Mouse (Mus musculus) adrenal gland, postnatal 4 days (tissue): Measurements from ENCODE around the gene Sdk1. TPM values are rescaled to one million over a fixed set of nuclear protein-coding genes. Genes with fewer than 3 reads are reported as not detected.
A peak's percentile ranks its signal among the peaks of the same experiment; 100 is the strongest.

Experiments used
- DNase-seq, 2 experiments: peaks; one replicate each; pipeline ENCODE4 v3.0.0; 2021 to 2022; ENCODE audit warnings: low spot score in 2 of 2, mixed read lengths in 2 of 2
- total RNA-seq, 2 experiments: library from RNA; stranded (reverse); gene quantifications; 2 replicates each; pipeline ENCODE4 v1.2.3; 2021

Sdk1 gene
- total RNA-seq, 2 experiments from 2014 or later: 20.0 to 20.3 TPM

DNA sequence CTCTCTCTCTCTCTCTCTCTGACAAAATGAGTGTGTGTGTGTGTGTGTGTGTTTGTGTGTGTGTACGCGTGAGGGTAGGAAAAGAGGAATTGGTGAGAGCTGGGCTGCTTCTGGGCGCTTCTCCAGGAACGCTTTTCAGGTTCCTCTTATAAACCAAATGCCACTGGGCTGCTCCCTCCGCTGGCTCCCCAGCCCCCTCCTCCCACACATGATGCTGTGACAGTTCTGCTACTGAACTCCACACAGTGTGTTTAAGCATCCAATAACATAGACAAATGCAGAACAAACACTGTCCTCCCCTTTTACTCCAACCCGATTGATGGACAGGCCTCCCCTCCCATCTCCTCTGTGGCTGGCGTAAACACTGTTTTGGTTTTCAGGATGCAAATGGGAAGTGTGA, 513.0 kb downstream of the Sdk1 start:
- DNase-seq: no peak

DNA sequence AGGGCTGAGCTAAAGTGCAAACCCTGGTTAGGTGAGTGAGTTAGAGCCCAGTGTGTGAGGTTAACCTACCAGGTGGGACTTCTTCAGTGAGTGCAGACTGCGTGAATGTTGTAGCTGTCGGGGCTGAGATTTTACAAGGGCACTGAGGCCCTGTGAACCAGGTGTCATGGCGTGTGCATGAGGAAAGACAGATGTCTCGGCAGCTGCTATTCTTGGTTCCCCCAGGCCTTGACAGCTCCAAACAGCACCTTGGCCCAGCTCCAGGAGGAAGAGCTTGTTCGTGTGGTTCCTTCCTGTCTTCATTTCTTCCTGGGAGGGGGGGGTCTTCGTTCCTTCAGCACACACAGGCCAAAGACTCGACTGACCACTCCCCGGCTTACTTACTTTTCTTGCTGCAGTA, 517.6 kb downstream of the Sdk1 start:
- no peak for DNase-seq

DNA sequence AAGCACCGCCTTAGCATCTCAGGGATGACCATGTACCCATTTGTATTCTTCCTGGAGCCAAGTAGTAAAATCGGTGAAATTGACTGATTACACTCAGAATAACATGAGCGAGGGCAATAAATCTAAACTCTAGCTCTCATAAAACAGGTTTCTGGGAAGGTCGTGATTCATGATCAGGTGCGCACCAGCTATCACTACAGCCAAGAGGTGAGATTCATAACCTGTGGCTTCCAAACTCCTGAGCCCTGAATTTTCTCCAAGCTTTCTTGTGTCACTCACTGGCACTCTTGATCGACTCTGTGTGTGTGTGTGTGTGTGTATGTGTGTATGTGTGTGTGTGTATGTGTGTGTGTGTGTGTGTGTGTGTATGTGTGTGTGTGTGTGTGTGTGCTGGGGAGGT, 522.8 kb downstream of the Sdk1 start:
- DNase-seq: no peak

DNA sequence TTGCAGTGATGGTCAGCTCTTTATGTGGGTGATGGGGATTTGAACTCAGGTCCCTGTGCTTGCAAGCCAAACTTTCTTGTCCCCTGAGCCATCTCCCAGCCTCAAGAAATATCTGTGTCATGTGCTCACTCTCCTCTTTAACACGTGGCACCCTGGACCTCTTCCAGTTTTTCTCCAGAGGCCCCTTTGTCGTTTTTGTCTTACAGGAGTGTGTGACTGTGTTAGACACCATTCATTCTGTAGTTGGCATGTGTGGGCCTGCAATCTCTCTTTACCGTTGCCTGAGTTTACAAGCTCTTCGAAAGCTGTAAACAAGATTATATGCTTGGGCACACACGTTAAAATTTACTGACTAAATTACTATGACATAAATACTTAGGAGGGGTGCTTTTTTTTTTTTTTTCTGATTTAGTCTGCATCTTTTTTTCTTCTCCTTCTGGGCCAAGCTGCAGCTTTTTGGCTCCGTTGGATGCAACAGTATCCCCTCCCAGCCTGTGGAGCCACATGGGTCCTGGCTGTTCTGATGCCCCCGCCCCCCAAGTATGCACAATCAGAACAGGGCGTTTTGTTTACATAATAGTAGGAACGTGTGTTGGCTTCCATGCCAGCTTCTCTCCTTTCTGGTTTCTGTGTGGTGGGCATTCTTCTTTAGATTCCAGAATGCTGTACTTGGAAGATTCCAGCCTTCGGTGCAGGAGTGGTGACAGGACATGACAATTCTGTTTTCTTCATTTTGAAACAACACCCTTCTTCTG, 527.6 kb downstream of the Sdk1 start:
- DNase-seq: no peak

GRCm38 (mm10) chr5:141771516-141771915, 530.2 kb downstream of the Sdk1 start:
- no peak for DNase-seq

- no peak for DNase-seq
Observed at GRCm38 (mm10) chr5:141778231-141778630, 536.9 kb downstream of the Sdk1 start.

DNA sequence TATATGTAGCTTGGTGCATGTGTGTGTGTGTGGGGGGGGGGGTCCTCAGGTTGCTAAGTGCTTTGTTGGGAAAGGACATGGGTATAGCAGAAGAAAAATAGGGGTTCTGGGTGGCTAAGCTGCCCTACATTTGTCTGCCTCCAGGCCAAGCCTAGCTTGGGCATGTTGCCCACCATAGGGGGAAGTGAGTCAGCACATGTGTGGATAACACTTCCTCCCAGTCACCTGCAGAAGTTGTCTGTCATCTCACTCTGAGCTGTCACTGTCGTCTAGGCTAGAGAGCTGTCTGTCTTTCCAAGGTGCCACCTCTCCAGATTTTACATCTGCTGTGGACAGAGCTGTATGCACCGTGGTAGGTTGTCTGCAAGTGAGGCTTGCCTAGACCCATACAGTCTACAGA, 539.9 kb downstream of the Sdk1 start:
- no peak for DNase-seq

- no peak for DNase-seq
Observed at GRCm38 (mm10) chr5:141782330-141782729, 541.0 kb downstream of the Sdk1 start.

- DNase-seq: no peak
Observed at GRCm38 (mm10) chr5:141783516-141783915, 542.2 kb downstream of the Sdk1 start.

GRCm38 (mm10) chr5:141793926-141794325, 552.6 kb downstream of the Sdk1 start:
- DNase-seq: peak; percentile 16 to 38

DNA sequence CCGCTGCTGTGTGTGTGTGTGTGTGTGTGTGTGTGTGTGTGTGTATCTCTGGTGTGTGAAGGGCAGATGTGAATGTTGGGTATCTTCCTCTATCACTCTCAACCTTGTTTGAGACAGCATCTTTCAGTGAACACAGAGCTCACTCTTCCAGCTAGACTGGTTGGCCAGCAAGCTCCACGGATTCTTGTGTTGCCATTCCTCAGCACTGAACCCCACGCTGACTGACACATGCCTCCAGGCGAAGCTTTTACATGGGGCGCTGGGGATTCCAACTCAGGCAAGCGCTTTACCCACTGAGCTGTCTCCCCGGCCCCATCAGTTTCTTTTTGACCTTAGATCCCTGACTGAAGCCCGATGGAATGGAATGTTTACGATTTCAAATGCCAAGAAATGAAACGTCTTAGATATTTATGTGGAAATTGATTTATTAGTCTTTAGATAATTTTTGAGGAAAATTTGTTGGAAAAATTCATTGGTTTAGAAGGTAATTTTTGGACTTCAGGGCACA, 582.6 kb downstream of the Sdk1 start:
- no peak for DNase-seq

DNA sequence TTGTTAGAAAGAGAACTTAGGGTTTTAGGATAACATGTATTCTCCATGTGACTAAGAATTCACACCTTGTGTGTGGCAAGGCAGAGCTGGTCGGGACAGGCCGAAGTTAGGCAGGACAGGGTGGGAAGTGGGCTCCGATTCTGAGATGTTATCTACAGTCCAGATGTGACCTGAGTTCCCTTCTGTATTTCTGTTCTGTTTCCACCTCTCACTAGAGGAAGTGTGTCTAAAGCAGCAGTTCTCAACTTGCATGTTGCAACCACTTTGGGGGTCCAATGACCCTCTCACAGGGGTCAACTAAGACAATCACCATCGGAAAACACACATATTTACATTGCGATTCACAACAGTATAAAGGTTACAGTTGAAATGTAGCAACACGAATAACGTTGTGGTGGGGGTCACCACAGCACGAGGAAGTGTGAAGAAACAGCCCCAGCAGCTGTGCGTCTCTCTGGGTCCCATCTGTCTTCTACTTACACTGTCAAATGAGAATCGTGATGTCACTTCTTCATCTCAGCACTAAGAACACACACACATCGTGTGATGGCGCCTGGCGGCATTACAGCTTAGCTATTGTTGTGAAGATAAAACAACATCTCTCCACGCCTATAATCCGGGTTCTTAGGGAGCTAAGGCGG, 583.6 kb downstream of the Sdk1 start:
- DNase-seq: no peak

GRCm38 (mm10) chr5:141835566-141835965, 594.3 kb downstream of the Sdk1 start:
- DNase-seq: no peak

- DNase-seq: no peak
Observed at GRCm38 (mm10) chr5:141836892-141837455, 595.7 kb downstream of the Sdk1 start.

GRCm38 (mm10) chr5:141844701-141845100, 603.4 kb downstream of the Sdk1 start:
- DNase-seq: no peak

- DNase-seq: no peak
Observed at GRCm38 (mm10) chr5:141847686-141848085, 606.4 kb downstream of the Sdk1 start.

GRCm38 (mm10) chr5:141852175-141852574, 610.9 kb downstream of the Sdk1 start:
- peak in 1 of 2 experiments; percentile 12 for DNase-seq

GRCm38 (mm10) chr5:141856447-141856846, 615.2 kb downstream of the Sdk1 start:
- DNase-seq: no peak

GRCm38 (mm10) chr5:141857781-141858180, 616.5 kb downstream of the Sdk1 start:
- DNase-seq: no peak

DNA sequence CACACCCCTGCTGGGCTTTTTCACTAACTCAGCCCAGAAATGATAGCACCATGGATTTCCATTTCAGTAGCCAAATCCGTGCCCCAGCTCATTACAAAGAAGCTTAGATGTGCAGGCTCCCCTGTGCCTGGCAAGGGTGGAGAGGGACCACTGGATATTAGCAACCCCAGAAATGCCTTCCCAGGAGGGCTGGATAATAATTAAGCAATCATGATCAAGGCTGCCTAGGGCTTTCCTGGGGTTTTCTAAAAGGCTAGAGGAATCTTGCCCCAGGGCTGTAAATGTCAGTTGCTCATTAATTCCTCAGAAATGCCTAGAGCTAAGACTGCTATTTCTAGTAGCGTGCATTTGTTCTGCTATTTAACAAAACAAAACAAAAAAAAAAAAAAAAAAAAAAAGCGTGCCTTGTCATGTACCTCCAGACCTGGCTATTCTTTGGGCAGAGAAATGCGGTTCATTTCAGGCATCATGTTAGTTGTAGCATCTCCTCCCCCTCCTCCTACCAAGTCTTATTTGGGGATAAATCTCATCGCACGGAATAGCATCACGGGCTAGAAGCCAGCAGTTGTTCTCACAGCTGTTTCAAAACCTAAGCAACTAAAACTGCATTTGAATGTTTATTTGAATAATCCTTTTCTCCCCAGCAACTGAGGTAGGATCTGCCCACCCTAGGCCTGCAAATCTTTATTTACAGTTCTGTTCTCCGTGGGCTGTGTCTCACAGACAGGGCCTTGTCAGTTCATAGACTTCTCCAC, 617.3 kb downstream of the Sdk1 start:
- no peak for DNase-seq

DNA sequence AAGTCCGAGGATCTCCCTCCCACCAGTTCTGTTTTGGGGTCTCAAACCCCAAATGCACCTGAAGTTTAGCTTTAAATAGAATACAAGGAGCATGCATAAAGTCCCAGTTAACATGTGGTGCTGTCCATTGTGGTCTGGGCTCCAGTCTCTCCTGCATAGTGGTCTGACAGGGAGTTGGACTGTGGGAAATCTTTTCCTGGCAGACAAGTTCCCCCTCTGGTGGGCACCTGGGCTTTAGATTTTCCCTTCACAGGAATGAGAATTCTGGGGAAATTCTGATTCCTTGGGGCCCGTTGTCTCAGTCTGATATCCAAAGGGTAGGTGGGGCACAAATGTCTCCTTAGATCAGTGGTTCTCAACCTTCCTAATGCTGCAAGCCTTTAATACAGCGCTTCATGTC, 624.8 kb downstream of the Sdk1 start:
- no peak for DNase-seq

DNA sequence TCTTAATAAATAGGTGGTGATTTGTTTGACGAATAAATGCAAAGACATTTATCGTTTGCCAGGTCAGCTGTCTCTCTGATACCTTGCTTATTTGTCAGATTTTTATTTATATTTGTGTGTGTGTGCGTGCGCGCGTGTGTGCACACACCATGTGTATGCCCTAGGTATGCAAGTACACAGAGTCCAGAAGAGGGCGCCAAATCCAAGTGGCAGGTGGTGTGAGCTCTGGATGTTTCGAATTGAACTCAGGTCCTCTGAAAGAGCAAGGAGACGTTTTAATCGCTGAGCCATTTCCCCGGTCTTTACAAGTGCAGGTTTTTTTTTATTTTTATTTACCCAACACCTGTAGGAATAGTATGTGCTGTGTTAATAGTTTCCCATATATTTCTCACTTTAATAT, 632.5 kb downstream of the Sdk1 start:
- no peak for DNase-seq
